Mouse (Mus musculus) myocyte (in vitro differentiated cells): ENCODE data around the gene Rere.

ENCODE experiments used
- CEBPB ChIP-seq: IDR thresholded peaks from 2 replicates; pipeline ENCODE4 v1.6.1; 2011; ENCODE audit warnings: mild to moderate bottlenecking, moderate library complexity; ENCODE audit not compliant: poor library complexity, insufficient read depth, severe bottlenecking
- E2F4 ChIP-seq: IDR thresholded peaks from one replicate; pipeline ENCODE4 v1.6.1; 2011; ENCODE audit warnings: mild to moderate bottlenecking, control low read depth, moderate library complexity; ENCODE audit not compliant: insufficient read depth
- MAX ChIP-seq: IDR thresholded peaks from one replicate; pipeline ENCODE4 v1.6.1; 2011; ENCODE audit warnings: low read depth, mild to moderate bottlenecking, control low read depth
- MYOD1 ChIP-seq, 3 experiments: IDR thresholded peaks; one replicate each; pipeline ENCODE4 v1.6.1; 2011; ENCODE audit warnings: control low read depth in 2 of 3, low read depth in 2 of 3, mild to moderate bottlenecking in 2 of 3, moderate library complexity in 1 of 3; ENCODE audit not compliant: insufficient read length in 2 of 3, control insufficient read depth in 1 of 3
- MYOG ChIP-seq, 3 experiments: IDR thresholded peaks; one replicate each; pipeline ENCODE4 v1.6.1; 2011; ENCODE audit warnings: control low read depth in 2 of 3, low read depth in 2 of 3, mild to moderate bottlenecking in 2 of 3; ENCODE audit not compliant: insufficient read length in 2 of 3, control insufficient read depth in 1 of 3, insufficient read depth in 1 of 3
- POLR2A ChIP-seq: IDR thresholded peaks from one replicate; pipeline ENCODE4 v1.6.1; 2011; ENCODE audit warnings: low read depth, mild to moderate bottlenecking, control low read depth, moderate library complexity; ENCODE audit not compliant: insufficient read length
- POLR2AphosphoS2 ChIP-seq: IDR thresholded peaks from one replicate; pipeline ENCODE4 v1.6.1; 2011; ENCODE audit warnings: low read depth, control low read depth; ENCODE audit not compliant: insufficient read length
- REST ChIP-seq: IDR thresholded peaks from one replicate; pipeline ENCODE4 v1.6.1; 2011; ENCODE audit warnings: mild to moderate bottlenecking, control low read depth, moderate library complexity; ENCODE audit not compliant: insufficient read depth, insufficient read length
- SRF ChIP-seq: IDR thresholded peaks from one replicate; pipeline ENCODE4 v1.6.1; 2011; ENCODE audit warnings: low read depth; ENCODE audit not compliant: control insufficient read depth, insufficient read length
- TCF12 ChIP-seq: IDR thresholded peaks from one replicate; pipeline ENCODE4 v1.6.1; 2011; ENCODE audit warnings: mild to moderate bottlenecking, control low read depth; ENCODE audit not compliant: poor library complexity, insufficient read depth, severe bottlenecking
- USF1 ChIP-seq: IDR thresholded peaks from one replicate; pipeline ENCODE4 v1.6.1; 2011; ENCODE audit warnings: low read depth, mild to moderate bottlenecking, control low read depth, moderate library complexity

DNA sequence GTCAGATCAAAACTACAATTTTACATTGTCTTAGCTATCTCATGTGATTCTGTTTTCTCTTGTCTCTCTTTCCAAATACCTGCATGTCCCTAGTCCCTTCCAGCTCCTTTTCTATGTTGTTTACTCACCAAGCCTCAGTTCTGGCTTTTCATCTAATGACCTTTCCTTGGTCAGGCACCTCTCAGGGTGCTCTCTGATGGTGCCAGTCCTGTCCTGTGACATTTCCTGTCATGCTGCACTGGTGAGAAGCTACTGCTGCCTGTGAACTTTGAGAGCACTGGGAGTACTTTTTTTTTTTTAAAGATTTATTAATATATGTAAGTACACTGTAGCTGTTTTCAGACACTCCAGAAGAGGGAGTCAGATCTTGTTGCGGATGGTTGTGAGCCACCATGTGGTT, 25.8 kb downstream of the Rere start:
- TF ChIP-seq MYOG (IDR thresholded peaks at IDR 0.05; ENCODE audit: control insufficient read depth in 1 of 3, insufficient read depth in 1 of 3, insufficient read length in 2 of 3, low read depth in 2 of 3), result no peak
- no peak for TF ChIP-seq POLR2A
- no peak for TF ChIP-seq MAX
- no peak for TF ChIP-seq SRF
- TF ChIP-seq MYOD1 (IDR thresholded peaks at IDR 0.05; ENCODE audit: control insufficient read depth in 1 of 3, insufficient read length in 2 of 3, low read depth in 2 of 3), result no peak
- no peak for TF ChIP-seq E2F4
- no peak for TF ChIP-seq REST
- no peak for TF ChIP-seq POLR2AphosphoS2
- TF ChIP-seq CEBPB, result no peak
- TF ChIP-seq TCF12, result no peak
- TF ChIP-seq USF1, result no peak
